Comparison of ENCODE assay signal across 17 mouse cellular contexts in genomic region chr9:119926497-119926896, GRCm38 (mm10). TPM values are rescaled to one million over a fixed set of nuclear protein-coding genes. Genes with fewer than 3 reads are reported as not detected.
DNase-seq lines count a peak whose midpoint lies in the region; ATAC-seq and TF ChIP-seq lines count a peak whose summit lies in the region.
"Had no signal": no experiment of that assay in that cellular context is flagged by ENCODE, and none has a peak within 500 bp of the region (broad histone marks: within the 10 kb centered on the region; RNA-seq: fewer than 3 reads in every experiment).

No protein-coding gene starts in this region.

- H3K4me1 ChIP-seq in lung, postnatal 0 days (ENCODE audit: insufficient read depth, low read depth, low read length): peaks cover 3% of the 10 kb centered on the region; the same call in 1 of the 2 replicates
- peaks cover 3% of the 10 kb centered on the region; the same call in 1 of the 2 replicates for H3K4me1 ChIP-seq in intestine, embryonic 16.5 days (ENCODE audit: control insufficient read depth, insufficient read depth, low read length)
- H3K4me1 ChIP-seq in stomach, embryonic 15.5 days: 0 out of 2 replicates have a peak, but pooled peaks cover 8% of the 10 kb centered on the region
- no peaks in the 10 kb centered on the region for H3K4me1 ChIP-seq in forebrain, embryonic 12.5 days
- H3K4me1 ChIP-seq: heart, embryonic 15.5 days; hindbrain, embryonic 13.5 days; limb, embryonic 12.5 days; midbrain, embryonic 10.5 days had no signal

- H3K4me3 ChIP-seq in lung, postnatal 0 days (ENCODE audit: low read depth, low read length): no peak overlapping the region
- no peak overlapping the region for H3K4me3 ChIP-seq in intestine, embryonic 16.5 days (ENCODE audit: low read length)
- H3K4me3 ChIP-seq in stomach, embryonic 15.5 days (replicated peaks): no peak overlapping the region
- H3K4me3 ChIP-seq in forebrain, embryonic 12.5 days (replicated peaks): no peak overlapping the region
- H3K4me3 ChIP-seq: heart, embryonic 15.5 days; hindbrain, embryonic 13.5 days; limb, embryonic 12.5 days; midbrain, embryonic 10.5 days had no signal

- TF ChIP-seq EP300 in lung, postnatal 0 days (IDR thresholded peaks at IDR 0.05): 0 out of 2 replicates have a peak, but pooled peaks have one; percentile 42

- H3K36me3 ChIP-seq in lung, postnatal 0 days (ENCODE audit: insufficient read depth, low read length): peaks cover 31% of the 10 kb centered on the region
- peaks cover 29% of the 10 kb centered on the region for H3K36me3 ChIP-seq in intestine, embryonic 16.5 days (ENCODE audit: control insufficient read depth, insufficient read depth, low read length)
- H3K36me3 ChIP-seq in stomach, embryonic 15.5 days: peaks cover 44% of the 10 kb centered on the region
- H3K36me3 ChIP-seq in forebrain, embryonic 12.5 days (replicated peaks): peaks cover 91% of the 10 kb centered on the region

- WGBS in lung, postnatal 0 days: 50% methylated on average over 5 of the region's 5 CpGs
- WGBS in intestine, embryonic 16.5 days: 66% methylated on average over 5 of the region's 5 CpGs
- 58% methylated on average over 5 of the region's 5 CpGs for WGBS in stomach, embryonic 15.5 days
- WGBS in forebrain, embryonic 12.5 days: 96% methylated on average over 5 of the region's 5 CpGs

- peak; percentile 67 for ATAC-seq in lung, postnatal 0 days
- ATAC-seq in intestine, embryonic 16.5 days: peak; percentile 19
- no peak for ATAC-seq in stomach, embryonic 15.5 days (ENCODE audit: insufficient read depth, low FRiP score, low read depth)
- ATAC-seq in forebrain, embryonic 12.5 days (ENCODE audit: low FRiP score): no peak
- ATAC-seq: forebrain, embryonic 14.5 days had no signal

- peak overlapping the region; percentile 73 for H3K27ac ChIP-seq in lung, postnatal 0 days (ENCODE audit: low read length)
- peak overlapping the region; percentile 28; the same call in 1 of the 2 replicates for H3K27ac ChIP-seq in intestine, embryonic 16.5 days (ENCODE audit: low read length)
- H3K27ac ChIP-seq in stomach, embryonic 15.5 days: peak overlapping the region; percentile 74; the same call in 1 of the 2 replicates
- no peak overlapping the region for H3K27ac ChIP-seq in forebrain, embryonic 12.5 days
- H3K27ac ChIP-seq: heart, embryonic 15.5 days; hindbrain, embryonic 13.5 days; limb, embryonic 12.5 days; midbrain, embryonic 10.5 days had no signal

- peak; percentile 29 for DNase-seq in kidney, postnatal 14 days
- DNase-seq in kidney, postnatal 25 days: no peak
- peak; percentile 82 for DNase-seq in lung, postnatal 0 days (ENCODE audit: low spot score)
- DNase-seq in lung, postnatal 36 days: no peak
- DNase-seq: adrenal gland, postnatal 10 days; cerebellum, adult 18-20 months; cerebellum, postnatal 25 days; heart, postnatal 36 days had no signal

- no peaks in the 10 kb centered on the region for H3K27me3 ChIP-seq in lung, postnatal 0 days (replicated peaks; ENCODE audit: insufficient read depth, low read length)
- H3K27me3 ChIP-seq in intestine, embryonic 16.5 days (replicated peaks; ENCODE audit: control insufficient read depth, insufficient read depth, low read length): no peaks in the 10 kb centered on the region
- H3K27me3 ChIP-seq in stomach, embryonic 15.5 days (replicated peaks): no peaks in the 10 kb centered on the region
- no peaks in the 10 kb centered on the region for H3K27me3 ChIP-seq in forebrain, embryonic 12.5 days
- H3K27me3 ChIP-seq: heart, embryonic 15.5 days; hindbrain, embryonic 13.5 days; limb, embryonic 12.5 days had no signal

- H3K9me3 ChIP-seq in lung, postnatal 0 days (ENCODE audit: low read length): no peaks in the 10 kb centered on the region
- H3K9me3 ChIP-seq in intestine, embryonic 16.5 days (ENCODE audit: control insufficient read depth, low read length): no peaks in the 10 kb centered on the region
- no peaks in the 10 kb centered on the region for H3K9me3 ChIP-seq in stomach, embryonic 15.5 days
- H3K9me3 ChIP-seq in forebrain, embryonic 12.5 days: no peaks in the 10 kb centered on the region
- H3K9me3 ChIP-seq: heart, embryonic 15.5 days; hindbrain, embryonic 13.5 days; limb, embryonic 12.5 days; midbrain, embryonic 10.5 days had no signal

- H3K9ac ChIP-seq in lung, postnatal 0 days (replicated peaks; ENCODE audit: low read depth): no peak overlapping the region
- H3K9ac ChIP-seq in intestine, embryonic 16.5 days (ENCODE audit: low read depth, low read length): no peak overlapping the region
- H3K9ac ChIP-seq in stomach, embryonic 15.5 days: no peak overlapping the region
- no peak overlapping the region for H3K9ac ChIP-seq in forebrain, embryonic 12.5 days
- H3K9ac ChIP-seq: heart, embryonic 15.5 days; hindbrain, embryonic 13.5 days; limb, embryonic 12.5 days had no signal

- peak overlapping the region; percentile 27; the same call in 1 of the 2 replicates for H3K4me2 ChIP-seq in lung, postnatal 0 days (replicated peaks; ENCODE audit: low read depth, low read length)
- no peak overlapping the region for H3K4me2 ChIP-seq in intestine, embryonic 16.5 days (ENCODE audit: low read depth, low read length)
- no peak overlapping the region for H3K4me2 ChIP-seq in stomach, embryonic 15.5 days
- no peak overlapping the region for H3K4me2 ChIP-seq in forebrain, embryonic 12.5 days
- H3K4me2 ChIP-seq: heart, embryonic 15.5 days; hindbrain, embryonic 13.5 days; limb, embryonic 12.5 days; liver, embryonic 11.5 days had no signal

- TF ChIP-seq CTCF in lung, postnatal 0 days (IDR thresholded peaks at IDR 0.05): no peak

RNA-seq across cellular contexts. Expression of gene Gorasp1, which starts 10.9 kb away (rescaled TPM):
- 16.5 and 16.7 TPM in 2 replicates for polyA plus RNA-seq in lung, postnatal 0 days (2015; fragmentation: Nextera tagmentation; extraction: Ambion mirVana)
- 39.3 and 39.5 TPM in 2 replicates for polyA plus RNA-seq in intestine, embryonic 16.5 days (2015; fragmentation: Nextera tagmentation; extraction: Ambion mirVana)
- 28.7 and 30.8 TPM in 2 replicates for polyA plus RNA-seq in stomach, embryonic 15.5 days (2015; fragmentation: Nextera tagmentation; extraction: Ambion mirVana)
- 23.1 and 27.7 TPM in 2 replicates for polyA plus RNA-seq in forebrain, embryonic 12.5 days (2016; fragmentation: Nextera tagmentation; extraction: Ambion mirVana)

RNA-seq across cellular contexts. Expression of gene Ttc21a, which starts 10.9 kb away (rescaled TPM):
- polyA plus RNA-seq in lung, postnatal 0 days (2015; fragmentation: Nextera tagmentation; extraction: Ambion mirVana): 1.8 and 2.3 TPM in 2 replicates
- polyA plus RNA-seq in intestine, embryonic 16.5 days (2015; fragmentation: Nextera tagmentation; extraction: Ambion mirVana): 0.04 TPM in 1 of 2 replicates, not detected in the other
- 0.06 and 0.14 TPM in 2 replicates for polyA plus RNA-seq in stomach, embryonic 15.5 days (2015; fragmentation: Nextera tagmentation; extraction: Ambion mirVana)
- polyA plus RNA-seq in forebrain, embryonic 12.5 days (2016; fragmentation: Nextera tagmentation; extraction: Ambion mirVana): 0.24 and 0.36 TPM in 2 replicates

RNA-seq across cellular contexts. Expression of gene Wdr48, which starts 31.8 kb away (rescaled TPM):
- polyA plus RNA-seq in lung, postnatal 0 days (2015; fragmentation: Nextera tagmentation; extraction: Ambion mirVana): 27.8 and 30.3 TPM in 2 replicates
- 34.0 and 36.7 TPM in 2 replicates for polyA plus RNA-seq in intestine, embryonic 16.5 days (2015; fragmentation: Nextera tagmentation; extraction: Ambion mirVana)
- 42.3 TPM in 2 replicates for polyA plus RNA-seq in stomach, embryonic 15.5 days (2015; fragmentation: Nextera tagmentation; extraction: Ambion mirVana)
- polyA plus RNA-seq in forebrain, embryonic 12.5 days (2016; fragmentation: Nextera tagmentation; extraction: Ambion mirVana): 77.1 and 87.1 TPM in 2 replicates

RNA-seq across cellular contexts. Expression of gene Csrnp1, which starts 58.0 kb away (rescaled TPM):
- 9.4 and 10.5 TPM in 2 replicates for polyA plus RNA-seq in lung, postnatal 0 days (2015; fragmentation: Nextera tagmentation; extraction: Ambion mirVana)
- polyA plus RNA-seq in intestine, embryonic 16.5 days (2015; fragmentation: Nextera tagmentation; extraction: Ambion mirVana): 5.0 and 5.1 TPM in 2 replicates
- 5.7 and 6.7 TPM in 2 replicates for polyA plus RNA-seq in stomach, embryonic 15.5 days (2015; fragmentation: Nextera tagmentation; extraction: Ambion mirVana)
- 1.7 and 2.2 TPM in 2 replicates for polyA plus RNA-seq in forebrain, embryonic 12.5 days (2016; fragmentation: Nextera tagmentation; extraction: Ambion mirVana)

Comparison
In these comparisons a context has a peak if more than half of its experiments do, and no peak if none do; other contexts are left out.
1. DNase-seq: peak in kidney, postnatal 14 days (single experiment) and lung, postnatal 0 days (single experiment); none in kidney, postnatal 25 days (0 of 2) and lung, postnatal 36 days (single experiment).
2. ATAC-seq: peak in lung, postnatal 0 days (single experiment) and intestine, embryonic 16.5 days (single experiment); none in stomach, embryonic 15.5 days (single experiment) and forebrain, embryonic 12.5 days (single experiment).